Mouse (Mus musculus) thymus, adult 2 months (tissue): ENCODE data around the gene Rcvrn. TPM values are rescaled to one million over a fixed set of nuclear protein-coding genes. Genes with fewer than 3 reads are reported as not detected.

Source experiments
- DNase-seq: peaks from one replicate; pipeline ENCODE4 v3.0.0; 2021
- H3K27ac ChIP-seq: fragments of 200-500 bp; 2 replicates; pipeline ENCODE4 v1.5.1; 2012; ENCODE audit warnings: low read length, control low read depth; ENCODE audit not compliant: control insufficient read depth, insufficient read depth
- H3K27me3 ChIP-seq: fragments of 200-500 bp; 2 replicates; pipeline ENCODE4 v1.6.1; 2012; ENCODE audit warnings: mild to moderate bottlenecking, low read length, moderate library complexity, mixed read lengths; ENCODE audit not compliant: control insufficient read depth, insufficient read depth
- H3K36me3 ChIP-seq: fragments of 200-500 bp; 2 replicates; pipeline ENCODE4 v1.6.1; 2012; ENCODE audit warnings: mild to moderate bottlenecking, low read length, moderate library complexity; ENCODE audit not compliant: control insufficient read depth, insufficient read depth
- H3K4me1 ChIP-seq: fragments of 200-500 bp; replicated peaks from 2 replicates; pipeline ENCODE4 v1.6.1; 2012; ENCODE audit warnings: low read length; ENCODE audit not compliant: control insufficient read depth, insufficient read depth
- H3K4me3 ChIP-seq: fragments of 200-500 bp; 2 replicates; pipeline ENCODE4 v1.5.1; 2012; ENCODE audit warnings: mild to moderate bottlenecking, low read length, control low read depth, moderate library complexity; ENCODE audit not compliant: control insufficient read depth, insufficient read depth
- CTCF ChIP-seq: fragments of 200-500 bp; IDR thresholded peaks from 2 replicates; pipeline ENCODE4 v1.5.1; 2012; ENCODE audit warnings: mild to moderate bottlenecking, control low read depth, low read length, moderate library complexity, borderline replicate concordance; ENCODE audit not compliant: control insufficient read depth, poor library complexity, insufficient read depth; ENCODE audit errors: extremely low read depth
- POLR2A ChIP-seq: fragments of 200-500 bp; IDR thresholded peaks from 2 replicates; pipeline ENCODE4 v1.6.1; 2012; ENCODE audit warnings: mild to moderate bottlenecking, low read length, control low read depth, moderate library complexity; ENCODE audit not compliant: control insufficient read depth, poor library complexity, insufficient read depth; ENCODE audit errors: extremely low read depth
- WGBS: fragments of 180-500 bp; shearing (Covaris S2); methylation state at CpG from one replicate; pipeline ENCODE4 v1.1.7; 2018; 5-methylcytosine and 5-hydroxymethylcytosine counted together
- polyA plus RNA-seq: library from polyadenylated mRNA; depleted of rRNA; stranded (reverse); fragments of >200 nt; gene quantifications from 2 replicates; pipeline ENCODE4 v1.2.3, GENCODE M21; 2012

Rcvrn gene
- polyA plus RNA-seq, 1 experiment, result 0.38 TPM

- no peak for DNase-seq
- Histone ChIP-seq H3K36me3 (no peaks in the 10 kb centered on the region), H3K4me1 (no peaks in the 10 kb centered on the region), H3K27me3 (no peaks in the 10 kb centered on the region), H3K27ac (no peak overlapping the region), H3K4me3 (no peak overlapping the region)
- WGBS, result 41% methylated on average over 6 of the region's 6 CpGs
- no peak for TF ChIP-seq CTCF
- no peak for TF ChIP-seq POLR2A
Measured at GRCm38 (mm10) chr11:67652893-67653255, 42.3 kb upstream of the Rcvrn start.

DNA sequence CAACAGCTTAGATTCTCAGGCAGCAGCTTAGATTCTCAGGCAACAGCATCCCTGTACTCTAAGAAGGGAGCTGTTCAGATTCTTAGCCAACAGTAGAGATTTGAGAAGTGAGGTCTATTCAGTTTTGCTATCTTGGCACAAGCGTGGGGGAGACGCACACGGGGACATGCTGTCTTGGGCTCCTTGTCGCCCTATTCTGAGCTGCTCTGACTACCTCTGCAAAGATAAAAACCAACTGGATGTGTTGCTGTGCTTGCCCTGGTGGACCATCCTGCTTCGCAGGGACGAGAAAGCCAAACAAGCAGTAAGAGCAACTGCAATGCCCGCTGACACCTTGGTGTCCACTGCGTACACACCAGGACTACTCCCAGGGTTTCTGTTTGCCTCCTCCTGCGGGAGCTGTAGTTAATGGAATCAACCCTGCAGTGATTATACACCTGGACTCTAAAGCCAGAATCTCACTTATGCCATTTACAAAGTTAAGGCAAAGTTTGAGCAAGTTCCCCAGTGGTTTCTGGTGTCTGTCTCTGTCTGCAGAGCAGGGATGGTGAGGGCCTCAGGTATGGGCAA lies 41.5 kb upstream of the Rcvrn start:
- DNase-seq, result no peak
- H3K4me3 ChIP-seq, result no peak overlapping the region
- H3K27me3 ChIP-seq, result no peaks in the 10 kb centered on the region
- H3K36me3 ChIP-seq, result no peaks in the 10 kb centered on the region
- 92% methylated on average over 9 of the region's 9 CpGs for WGBS
- no peaks in the 10 kb centered on the region for H3K4me1 ChIP-seq
- H3K27ac ChIP-seq, result no peak overlapping the region
- TF ChIP-seq POLR2A (no peak), CTCF (no peak)

GRCm38 (mm10) chr11:67654514-67654913 lies 40.6 kb upstream of the Rcvrn start:
- Histone ChIP-seq H3K4me1 (no peaks in the 10 kb centered on the region), H3K27me3 (no peaks in the 10 kb centered on the region), H3K36me3 (no peaks in the 10 kb centered on the region), H3K4me3 (no peak overlapping the region), H3K27ac (no peak overlapping the region)
- 96% methylated on average over 4 of the region's 4 CpGs for WGBS
- DNase-seq, result no peak
- no peak for TF ChIP-seq POLR2A

GRCm38 (mm10) chr11:67655236-67655959 lies 39.7 kb upstream of the Rcvrn start:
- H3K27me3 ChIP-seq, result no peaks in the 10 kb centered on the region
- H3K27ac ChIP-seq, result no peak overlapping the region
- DNase-seq, result no peak
- H3K4me3 ChIP-seq, result no peak overlapping the region
- TF ChIP-seq POLR2A (no peak), CTCF (no peak)
- no peaks in the 10 kb centered on the region for H3K4me1 ChIP-seq
- H3K36me3 ChIP-seq, result no peaks in the 10 kb centered on the region
- 88% methylated on average over 17 of the region's 17 CpGs for WGBS

- Histone ChIP-seq H3K27me3 (no peaks in the 10 kb centered on the region), H3K4me1 (no peaks in the 10 kb centered on the region), H3K36me3 (no peaks in the 10 kb centered on the region), H3K27ac (no peak overlapping the region), H3K4me3 (no peak overlapping the region)
- no peak for DNase-seq
- 70% methylated on average over 7 of the region's 7 CpGs for WGBS
- TF ChIP-seq CTCF, result no peak
- TF ChIP-seq POLR2A, result no peak
Measured at GRCm38 (mm10) chr11:67656366-67656765, 38.8 kb upstream of the Rcvrn start.

GRCm38 (mm10) chr11:67656811-67657210 lies 38.3 kb upstream of the Rcvrn start:
- Histone ChIP-seq H3K27ac (no peak overlapping the region), H3K36me3 (no peaks in the 10 kb centered on the region), H3K27me3 (no peaks in the 10 kb centered on the region), H3K4me1 (no peaks in the 10 kb centered on the region), H3K4me3 (no peak overlapping the region)
- DNase-seq, result no peak
- TF ChIP-seq POLR2A (no peak), CTCF (no peak)
- WGBS, result 81% methylated on average over 9 of the region's 9 CpGs

- no peak overlapping the region for H3K4me3 ChIP-seq
- no peaks in the 10 kb centered on the region for H3K36me3 ChIP-seq
- 46% methylated on average over 11 of the region's 11 CpGs for WGBS
- H3K27ac ChIP-seq, result no peak overlapping the region
- no peaks in the 10 kb centered on the region for H3K27me3 ChIP-seq
- no peak for TF ChIP-seq POLR2A
- TF ChIP-seq CTCF, result no peak
- no peaks in the 10 kb centered on the region for H3K4me1 ChIP-seq
- DNase-seq, result peak; percentile 53
Measured at GRCm38 (mm10) chr11:67657685-67658382, 37.3 kb upstream of the Rcvrn start.
